Mouse (Mus musculus) testis, adult 2 months (tissue): ENCODE measurements at regions not wholly inside any gene's neighbourhood (a gene's known extent, or its start where the extent isn't known, plus 50 kb on each side); places are given as distances from the start of the nearest gene placed in this dataset.

ENCODE experiments used
- CTCF ChIP-seq: fragments of 200-500 bp; IDR thresholded peaks from 2 replicates; pipeline ENCODE4 v1.5.1; 2012; ENCODE audit warnings: low read depth, mild to moderate bottlenecking, inconsistent platforms, low read length, moderate library complexity; ENCODE audit not compliant: control insufficient read depth, insufficient read depth, insufficient replicate concordance
- POLR2A ChIP-seq: fragments of 200-500 bp; IDR thresholded peaks from 2 replicates; pipeline ENCODE4 v1.6.1; 2012; ENCODE audit warnings: low read depth, mild to moderate bottlenecking, inconsistent platforms, low read length, moderate library complexity; ENCODE audit not compliant: control insufficient read depth

GRCm38 (mm10) chr1:71816306-71816705 is 163.3 kb upstream of the Fn1 start:
- TF ChIP-seq CTCF (no peak), POLR2A (no peak)
